Mouse (Mus musculus): ENCODE data around the gene Nbeal2. TPM values are rescaled to one million over a fixed set of nuclear protein-coding genes. Genes with fewer than 3 reads are reported as not detected.
"Not testable (repeated sequence)": the region's sequence is repeated elsewhere in the genome, so short reads cannot be mapped to it uniquely, and the experiment has no call there.

Nbeal2 gene
- polyA plus RNA-seq, 1 experiment = 78.9 TPM

GRCm38 (mm10) chr9:110684100-110684831 lies 30.3 kb upstream of the Nbeal2 start:
- 73% methylated on average over 6 of the region's 6 CpGs for WGBS
- TF ChIP-seq CTCF (IDR thresholded peaks at IDR 0.05; ENCODE audit: extremely low read depth, insufficient read depth, insufficient read length, insufficient replicate concordance) (no peak), POLR2A (IDR thresholded peaks at IDR 0.05; ENCODE audit: low read depth, low read length) (no peak)
- Histone ChIP-seq H3K4me1 (ENCODE audit: control insufficient read depth, insufficient read depth, insufficient read length) (peaks cover 37% of the 10 kb centered on the region), H3K27me3 (ENCODE audit: control insufficient read depth, insufficient read depth, low read length) (no peaks in the 10 kb centered on the region), H3K36me3 (ENCODE audit: control insufficient read depth, insufficient read depth, low read length) (no peaks in the 10 kb centered on the region), H3K27ac (ENCODE audit: insufficient read depth, low read length) (no peak overlapping the region), H3K4me3 (ENCODE audit: extremely low read depth, insufficient read depth, insufficient read length) (no peak overlapping the region)
- DNase-seq (ENCODE audit: low read depth in 1 of 2, low spot score in 2 of 2) = no peak

GRCm38 (mm10) chr9:110683574-110684099 lies 29.7 kb upstream of the Nbeal2 start:
- no peak for DNase-seq (ENCODE audit: low read depth in 1 of 2, low spot score in 2 of 2)
- no peak for TF ChIP-seq CTCF (IDR thresholded peaks at IDR 0.05; ENCODE audit: extremely low read depth, insufficient read depth, insufficient read length, insufficient replicate concordance)
- TF ChIP-seq POLR2A (IDR thresholded peaks at IDR 0.05; ENCODE audit: low read depth, low read length) = no peak
- H3K4me1 ChIP-seq (ENCODE audit: control insufficient read depth, insufficient read depth, insufficient read length) = peaks cover 37% of the 10 kb centered on the region
- no peaks in the 10 kb centered on the region for H3K27me3 ChIP-seq (ENCODE audit: control insufficient read depth, insufficient read depth, low read length)
- H3K36me3 ChIP-seq (ENCODE audit: control insufficient read depth, insufficient read depth, low read length) = no peaks in the 10 kb centered on the region
- WGBS = 39% methylated on average over 4 of the region's 4 CpGs
- no peak overlapping the region for H3K27ac ChIP-seq (ENCODE audit: insufficient read depth, low read length)
- no peak overlapping the region for H3K4me3 ChIP-seq (ENCODE audit: extremely low read depth, insufficient read depth, insufficient read length)

GRCm38 (mm10) chr9:110682697-110683096 lies 28.7 kb upstream of the Nbeal2 start:
- H3K27me3 ChIP-seq (ENCODE audit: control insufficient read depth, insufficient read depth, low read length); DNase-seq (ENCODE audit: low read depth in 1 of 2, low spot score in 2 of 2); H3K4me3 ChIP-seq (ENCODE audit: extremely low read depth, insufficient read depth, insufficient read length); H3K36me3 ChIP-seq (ENCODE audit: control insufficient read depth, insufficient read depth, low read length); H3K27ac ChIP-seq (ENCODE audit: insufficient read depth, low read length): not testable (repeated sequence)
- peaks cover 39% of the 10 kb centered on the region for H3K4me1 ChIP-seq (ENCODE audit: control insufficient read depth, insufficient read depth, insufficient read length)
- WGBS = 82% methylated on average over 3 of the region's 3 CpGs

GRCm38 (mm10) chr9:110682255-110682654 lies 28.3 kb upstream of the Nbeal2 start:
- no peak for TF ChIP-seq CTCF (IDR thresholded peaks at IDR 0.05; ENCODE audit: extremely low read depth, insufficient read depth, insufficient read length, insufficient replicate concordance)
- no peak for TF ChIP-seq POLR2A (IDR thresholded peaks at IDR 0.05; ENCODE audit: low read depth, low read length)
- Histone ChIP-seq H3K27ac (ENCODE audit: insufficient read depth, low read length) (no peak overlapping the region), H3K27me3 (ENCODE audit: control insufficient read depth, insufficient read depth, low read length) (no peaks in the 10 kb centered on the region), H3K4me3 (ENCODE audit: extremely low read depth, insufficient read depth, insufficient read length) (no peak overlapping the region), H3K4me1 (ENCODE audit: control insufficient read depth, insufficient read depth, insufficient read length) (peaks cover 41% of the 10 kb centered on the region), H3K36me3 (ENCODE audit: control insufficient read depth, insufficient read depth, low read length) (no peaks in the 10 kb centered on the region)
- WGBS = 62% methylated on average over 5 of the region's 5 CpGs
- DNase-seq (ENCODE audit: low read depth in 1 of 2, low spot score in 2 of 2) = no peak

- no peaks in the 10 kb centered on the region for H3K27me3 ChIP-seq (ENCODE audit: control insufficient read depth, insufficient read depth, low read length)
- TF ChIP-seq POLR2A (IDR thresholded peaks at IDR 0.05; ENCODE audit: low read depth, low read length) (no peak), CTCF (IDR thresholded peaks at IDR 0.05; ENCODE audit: extremely low read depth, insufficient read depth, insufficient read length, insufficient replicate concordance) (no peak)
- no peak for DNase-seq (ENCODE audit: low read depth in 1 of 2, low spot score in 2 of 2)
- peaks cover 42% of the 10 kb centered on the region for H3K4me1 ChIP-seq (ENCODE audit: control insufficient read depth, insufficient read depth, insufficient read length)
- no peaks in the 10 kb centered on the region for H3K36me3 ChIP-seq (ENCODE audit: control insufficient read depth, insufficient read depth, low read length)
- WGBS = 79% methylated on average over 9 of the region's 9 CpGs
- H3K4me3 ChIP-seq (ENCODE audit: extremely low read depth, insufficient read depth, insufficient read length) = no peak overlapping the region
- no peak overlapping the region for H3K27ac ChIP-seq (ENCODE audit: insufficient read depth, low read length)
Measured at GRCm38 (mm10) chr9:110681817-110682216, 27.9 kb upstream of the Nbeal2 start.

GRCm38 (mm10) chr9:110680736-110681507 lies 27.0 kb upstream of the Nbeal2 start:
- peaks cover 48% of the 10 kb centered on the region for H3K4me1 ChIP-seq (ENCODE audit: control insufficient read depth, insufficient read depth, insufficient read length)
- no peak overlapping the region for H3K27ac ChIP-seq (ENCODE audit: insufficient read depth, low read length)
- H3K4me3 ChIP-seq (ENCODE audit: extremely low read depth, insufficient read depth, insufficient read length) = no peak overlapping the region
- WGBS = 55% methylated on average over 7 of the region's 7 CpGs
- no peaks in the 10 kb centered on the region for H3K36me3 ChIP-seq (ENCODE audit: control insufficient read depth, insufficient read depth, low read length)
- H3K27me3 ChIP-seq (ENCODE audit: control insufficient read depth, insufficient read depth, low read length) = no peaks in the 10 kb centered on the region
- no peak for DNase-seq (ENCODE audit: low read depth in 1 of 2, low spot score in 2 of 2)
- no peak for TF ChIP-seq POLR2A (IDR thresholded peaks at IDR 0.05; ENCODE audit: low read depth, low read length)
- no peak for TF ChIP-seq CTCF (IDR thresholded peaks at IDR 0.05; ENCODE audit: extremely low read depth, insufficient read depth, insufficient read length, insufficient replicate concordance)

GRCm38 (mm10) chr9:110678886-110679285 lies 24.9 kb upstream of the Nbeal2 start:
- Histone ChIP-seq H3K4me1 (ENCODE audit: control insufficient read depth, insufficient read depth, insufficient read length) (peaks cover 28% of the 10 kb centered on the region), H3K27me3 (ENCODE audit: control insufficient read depth, insufficient read depth, low read length) (no peaks in the 10 kb centered on the region), H3K36me3 (ENCODE audit: control insufficient read depth, insufficient read depth, low read length) (no peaks in the 10 kb centered on the region), H3K4me3 (ENCODE audit: extremely low read depth, insufficient read depth, insufficient read length) (no peak overlapping the region), H3K27ac (ENCODE audit: insufficient read depth, low read length) (no peak overlapping the region)
- TF ChIP-seq CTCF (IDR thresholded peaks at IDR 0.05; ENCODE audit: extremely low read depth, insufficient read depth, insufficient read length, insufficient replicate concordance) (no peak), POLR2A (IDR thresholded peaks at IDR 0.05; ENCODE audit: low read depth, low read length) (no peak)
- WGBS = 79% methylated on average over 5 of the region's 5 CpGs
- no peak for DNase-seq (ENCODE audit: low read depth in 1 of 2, low spot score in 2 of 2)
